Mouse (Mus musculus) large intestine, adult 2 months (tissue): Measurements from ENCODE around the gene Abcf3. TPM values are rescaled to one million over a fixed set of nuclear protein-coding genes. Genes with fewer than 3 reads are reported as not detected.

Experiments used
- DNase-seq: peaks from one replicate; pipeline ENCODE4 v3.0.0-alpha.2; 2012; ENCODE audit warnings: low read depth, low spot score
- WGBS: fragments of 180-500 bp; shearing (Covaris S2); methylation state at CpG from one replicate; pipeline ENCODE4 v1.1.7; 2018; 5-methylcytosine and 5-hydroxymethylcytosine counted together
- polyA plus RNA-seq: library from polyadenylated mRNA; depleted of rRNA; stranded (reverse); fragments of >200 nt; gene quantifications from 2 replicates; pipeline ENCODE4 v1.2.3, GENCODE M21; 2012; rRNA removed

The Abcf3 gene
- polyA plus RNA-seq = 35.9 and 46.4 TPM in 2 replicates

DNA sequence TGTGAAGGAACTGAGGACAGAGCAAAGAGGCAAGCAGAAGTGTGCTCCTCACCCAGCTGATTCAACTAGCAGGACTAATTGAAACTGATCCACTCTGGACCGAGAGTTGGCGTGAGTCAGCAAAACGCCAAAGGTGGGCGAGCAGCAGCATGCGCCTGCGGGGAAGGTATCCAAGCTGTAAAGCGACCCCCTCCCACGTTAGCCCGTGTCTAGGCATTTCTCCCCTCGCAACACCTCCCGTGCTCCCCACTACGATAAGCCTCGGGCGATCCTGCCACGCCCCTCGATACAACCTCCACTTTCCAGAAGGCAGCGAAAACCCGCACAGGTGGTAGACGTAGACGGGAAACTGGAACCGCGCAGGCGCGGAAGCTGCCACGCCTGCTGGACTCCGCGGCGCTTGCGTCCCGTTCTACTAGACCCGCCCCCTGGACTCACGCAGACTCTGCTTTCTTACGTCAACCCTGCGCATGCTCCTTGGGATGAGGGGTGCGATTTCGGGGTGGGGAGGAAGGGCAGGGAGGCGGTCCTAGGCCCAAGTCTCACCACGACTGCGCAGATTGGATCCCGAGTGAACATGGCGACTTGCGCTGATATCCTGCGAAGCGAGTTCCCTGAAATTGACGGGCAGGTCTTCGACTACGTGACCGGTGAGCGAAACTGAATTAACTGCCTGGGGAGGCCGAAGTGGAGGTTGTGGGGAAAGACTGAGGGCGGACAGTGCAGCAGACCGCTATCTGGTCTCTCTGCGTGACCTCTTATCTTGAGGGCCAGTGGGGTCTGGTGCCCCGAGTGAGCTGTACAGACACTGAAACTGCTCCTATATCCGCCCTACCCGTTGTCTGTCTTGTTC is at the start of gene Abcf3:
Gene Abcf3, plus strand, starts transcription at position 482 of the 853 bp plus-strand sequence.
- under 1% methylated on average over 56 of the region's 56 CpGs for WGBS
- peak; percentile 99 for DNase-seq

DNA sequence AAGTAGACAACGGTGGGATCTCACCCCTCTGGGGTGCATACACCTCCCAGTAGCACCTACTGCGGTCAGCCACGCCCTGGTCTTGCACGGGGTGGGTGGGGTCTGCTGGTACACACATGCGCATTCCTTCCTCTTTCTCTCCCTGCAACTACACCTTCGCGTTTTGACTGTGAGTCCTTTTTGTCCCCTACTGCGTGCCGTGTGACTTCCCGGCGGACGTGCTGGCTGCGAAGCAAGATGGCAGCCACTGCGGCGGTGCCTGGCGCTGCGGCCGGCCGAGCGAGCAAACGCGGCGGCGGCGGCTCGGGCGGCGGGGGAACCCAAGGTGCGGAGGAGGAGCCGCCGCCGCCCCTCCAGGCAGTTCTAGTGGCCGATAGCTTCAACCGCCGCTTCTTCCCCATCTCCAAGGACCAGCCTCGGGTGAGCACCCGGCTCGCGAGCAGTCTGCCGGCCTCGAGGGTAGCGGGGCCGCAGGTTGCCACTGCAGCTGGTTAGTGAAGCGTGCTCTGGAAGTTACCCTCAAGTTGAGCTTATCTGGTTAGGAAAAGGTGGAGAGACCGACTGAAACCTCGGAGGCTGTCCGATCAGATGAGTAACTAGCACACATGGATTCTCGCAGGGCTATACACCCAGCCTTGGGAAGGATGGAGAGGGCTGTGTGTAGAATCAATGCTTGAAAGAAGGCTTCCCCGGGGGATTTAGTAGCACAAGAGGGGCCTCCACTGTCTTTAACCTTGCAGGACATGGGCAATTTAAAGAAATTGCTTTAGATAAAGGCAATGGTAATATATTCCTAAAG is 49.5 kb upstream of the Abcf3 start, which contains the start of gene Eif2b5:
Gene Eif2b5, plus strand, starts transcription at position 141 of the 799 bp plus-strand sequence.
- DNase-seq = peak; percentile 87
- under 1% methylated on average over 49 of the region's 49 CpGs for WGBS

DNA sequence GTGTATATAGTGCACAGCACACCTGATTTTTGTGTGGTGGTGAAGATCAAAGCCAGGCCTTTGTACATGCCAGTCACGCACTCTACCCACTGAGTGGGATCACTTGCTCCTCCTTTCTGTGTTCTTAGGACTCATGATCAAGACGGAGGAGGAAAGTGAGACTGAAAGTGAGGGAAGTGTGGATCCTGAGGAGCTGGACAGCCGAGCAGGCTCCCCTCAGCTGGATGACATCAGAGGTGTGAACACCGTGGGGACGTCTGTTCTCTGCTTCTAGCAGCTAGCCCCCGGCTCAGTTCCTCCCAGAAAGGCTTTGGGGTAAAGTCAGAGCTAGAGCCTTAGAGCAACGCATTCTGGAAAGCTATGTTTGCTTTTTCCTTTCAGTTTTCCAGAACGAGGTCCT is 42.4 kb upstream of the Abcf3 start:
- WGBS = 79% methylated on average over 8 of the region's 8 CpGs

DNA sequence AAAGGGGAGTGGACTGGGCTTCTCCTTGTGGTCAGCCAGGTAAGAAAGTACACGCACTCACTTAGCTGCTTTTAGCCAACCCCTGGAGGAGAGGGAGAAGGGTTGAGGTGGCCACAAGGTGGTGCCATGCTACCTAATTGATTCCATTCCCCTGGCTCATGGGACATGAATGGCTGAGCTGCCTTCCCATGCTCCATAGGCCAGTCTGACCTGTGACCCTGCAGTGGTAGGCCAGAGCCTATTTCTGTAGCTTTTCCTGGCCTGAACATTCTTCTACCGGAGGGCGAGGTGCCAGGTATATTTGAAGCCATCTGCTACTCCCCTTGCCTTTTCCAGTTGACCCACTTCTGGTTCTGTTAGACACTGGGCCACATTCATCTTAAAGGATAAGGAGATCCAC is 39.0 kb upstream of the Abcf3 start:
- WGBS = 72% methylated on average over 3 of the region's 3 CpGs
- DNase-seq = no peak

More for the DNA sequence above, 42.4 kb upstream of the Abcf3 start:
- no peak for DNase-seq

DNA sequence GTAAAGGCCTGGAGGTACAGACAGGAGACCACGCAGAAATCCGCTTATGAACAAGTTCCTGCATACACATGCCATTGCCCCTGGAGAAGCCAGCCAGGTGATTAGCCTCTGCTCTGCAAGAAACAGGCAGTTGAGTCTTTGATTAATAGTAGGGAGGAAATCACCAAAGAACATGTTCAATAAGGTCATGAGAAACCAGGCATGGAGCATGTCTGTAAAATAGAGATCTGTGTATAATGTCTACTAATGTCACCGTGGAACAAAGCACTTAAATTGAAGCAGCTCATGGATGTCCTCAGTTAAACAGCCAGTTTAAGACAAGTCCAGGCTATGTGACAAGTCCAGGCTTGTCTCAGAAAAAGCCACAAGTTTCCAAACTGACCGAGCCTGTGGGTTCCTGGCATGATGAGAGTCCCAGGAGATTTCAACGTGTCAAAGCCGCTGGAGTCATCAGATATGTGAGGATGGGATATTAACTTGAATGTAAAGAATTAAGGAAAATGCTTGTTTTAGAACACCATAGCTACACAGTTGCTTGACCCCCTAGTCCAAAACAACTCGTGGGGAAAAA is 37.0 kb upstream of the Abcf3 start:
- DNase-seq = no peak
- WGBS = 87% methylated on average over 7 of the region's 7 CpGs

DNA sequence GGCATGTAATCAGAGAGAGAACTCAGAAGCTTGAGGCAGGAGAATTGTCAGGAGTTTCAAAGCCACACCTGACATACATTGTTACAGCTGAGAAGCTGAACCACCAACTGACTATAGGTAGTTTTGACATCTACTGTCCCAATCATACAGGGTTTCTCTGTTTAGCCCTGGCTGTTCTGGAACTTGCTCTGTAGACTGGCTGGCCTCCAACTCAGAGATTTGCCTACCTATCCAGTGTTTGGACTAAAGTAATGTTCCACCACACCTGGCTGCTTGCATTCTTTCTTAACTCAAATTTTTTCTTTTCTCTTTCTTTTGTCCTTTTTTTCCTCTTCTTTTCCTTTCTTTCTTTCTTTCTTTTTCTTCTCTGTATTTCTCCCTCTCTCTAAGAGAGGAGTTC is 32.3 kb upstream of the Abcf3 start:
- no peak for DNase-seq

DNA sequence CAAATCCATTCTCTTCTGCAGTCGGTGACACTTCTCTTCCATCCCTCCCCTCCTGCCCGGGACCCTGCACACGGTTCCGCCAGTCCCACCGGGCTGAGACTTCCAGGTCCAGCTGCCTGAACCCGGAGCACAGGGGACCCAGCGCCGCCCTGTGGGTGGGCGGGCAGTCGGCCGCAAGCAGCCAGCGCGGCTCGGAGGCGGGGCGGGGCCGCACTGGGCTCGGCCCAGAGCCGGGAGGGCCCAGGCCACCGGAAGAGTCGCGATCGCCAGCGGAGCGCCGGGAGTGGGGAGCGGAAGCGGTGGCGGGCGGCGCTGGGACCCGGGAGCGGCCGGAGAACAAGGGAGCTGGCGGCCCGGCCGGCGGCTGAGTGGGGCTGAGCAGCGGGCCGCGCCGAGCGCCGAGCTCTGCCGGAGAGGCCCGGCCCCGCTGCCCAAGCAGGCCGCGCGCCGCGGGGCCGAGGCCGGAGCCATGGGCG is 31.6 kb upstream of the Abcf3 start, which contains the start of gene Dvl3:
Gene Dvl3, plus strand, starts transcription at position 257 of the 476 bp plus-strand sequence.
- WGBS = under 1% methylated on average over 53 of the region's 55 CpGs
- no peak for DNase-seq

DNA sequence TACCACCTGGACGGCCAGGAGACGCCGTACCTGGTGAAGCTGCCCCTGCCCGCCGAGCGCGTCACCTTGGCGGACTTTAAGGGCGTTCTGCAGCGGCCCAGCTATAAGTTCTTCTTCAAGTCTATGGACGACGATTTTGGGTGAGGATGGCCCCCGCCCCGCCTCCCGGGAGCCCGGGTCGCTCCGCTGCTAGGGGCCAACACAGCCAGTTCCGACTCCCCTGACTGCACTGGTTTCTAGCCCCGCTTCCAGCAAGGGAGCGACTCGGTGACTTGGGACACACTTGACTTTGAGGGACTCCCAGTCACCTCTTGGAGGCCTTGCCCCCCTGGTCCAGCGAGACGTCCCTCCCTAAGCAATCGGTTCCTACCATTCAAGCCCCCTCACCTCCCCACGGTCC is 31.2 kb upstream of the Abcf3 start:
- WGBS = under 1% methylated on average over 26 of the region's 26 CpGs

DNA sequence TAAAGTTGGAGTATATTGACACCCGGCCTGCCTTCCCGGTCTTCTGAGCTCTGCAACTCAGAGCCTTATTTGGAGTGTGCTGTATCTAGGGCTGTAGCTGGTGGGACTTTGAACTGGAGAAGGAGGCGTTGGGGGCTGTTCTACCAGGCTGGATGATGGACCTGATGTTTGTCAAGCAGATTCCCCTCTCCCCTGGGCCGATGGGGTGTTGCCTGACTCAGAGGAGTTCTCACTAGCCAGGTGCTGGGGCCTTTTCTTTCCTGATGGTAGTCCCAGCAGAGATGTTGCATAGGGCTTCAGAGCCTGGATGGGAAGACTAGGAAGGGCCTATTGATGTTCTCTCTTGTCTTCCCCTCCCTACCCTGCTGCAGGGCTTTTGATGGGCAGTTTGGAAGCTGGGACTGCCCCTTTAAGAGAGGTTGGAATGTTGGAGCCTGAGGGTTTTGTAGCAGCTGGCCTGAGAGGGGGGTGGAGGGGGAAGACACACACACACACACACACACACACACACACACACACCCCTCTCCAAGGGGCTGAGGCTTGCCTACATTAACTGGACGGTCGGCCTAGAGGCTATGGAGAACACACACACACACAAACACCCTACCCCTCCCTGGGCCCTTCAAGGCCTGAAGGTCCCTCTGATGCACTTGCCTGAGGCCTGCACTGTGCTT is 30.5 kb upstream of the Abcf3 start:
- DNase-seq = no peak
- 1% methylated on average over 6 of the region's 6 CpGs for WGBS

More for the DNA sequence above, 31.2 kb upstream of the Abcf3 start:
- no peak for DNase-seq

DNA sequence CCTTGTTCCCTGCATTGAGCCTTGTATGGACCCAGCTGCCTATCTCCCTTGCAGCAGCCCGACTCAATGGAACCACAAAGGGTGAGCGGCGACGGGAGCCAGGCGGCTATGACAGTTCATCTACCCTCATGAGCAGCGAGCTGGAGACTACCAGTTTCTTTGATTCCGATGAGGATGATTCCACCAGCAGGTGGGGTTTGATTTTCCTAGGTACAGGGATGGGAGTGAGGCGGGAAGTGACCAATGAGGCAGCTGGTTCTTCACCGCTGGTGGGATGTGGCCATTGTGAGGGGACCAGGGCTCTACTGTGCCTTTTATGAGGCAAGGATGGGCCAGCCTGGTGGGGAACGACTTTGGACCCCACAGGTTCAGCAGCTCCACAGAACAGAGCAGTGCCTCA is 24.5 kb upstream of the Abcf3 start:
- WGBS = 85% methylated on average over 10 of the region's 10 CpGs
- DNase-seq = no peak

DNA sequence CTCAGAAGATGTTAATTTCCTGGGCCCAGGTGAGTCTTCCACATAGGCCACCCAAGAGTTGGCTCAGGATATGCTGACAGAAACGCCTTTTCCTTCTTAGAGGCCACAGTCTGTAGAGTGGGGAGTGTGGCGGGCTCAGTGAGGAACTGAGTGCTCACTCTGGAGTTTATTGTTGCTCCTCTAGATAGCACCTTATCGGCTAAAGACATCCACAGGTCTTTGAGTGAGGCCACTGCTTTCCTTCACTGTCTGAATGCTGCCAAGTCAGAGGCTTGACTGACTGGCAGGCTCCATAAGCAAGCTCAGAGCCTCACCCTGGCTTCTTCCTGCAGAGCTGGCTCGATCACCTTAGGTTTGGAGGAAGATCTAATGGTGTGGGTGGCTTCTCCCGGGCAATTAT is 19.6 kb upstream of the Abcf3 start:
- 82% methylated on average over 5 of the region's 5 CpGs for WGBS
- no peak for DNase-seq

DNA sequence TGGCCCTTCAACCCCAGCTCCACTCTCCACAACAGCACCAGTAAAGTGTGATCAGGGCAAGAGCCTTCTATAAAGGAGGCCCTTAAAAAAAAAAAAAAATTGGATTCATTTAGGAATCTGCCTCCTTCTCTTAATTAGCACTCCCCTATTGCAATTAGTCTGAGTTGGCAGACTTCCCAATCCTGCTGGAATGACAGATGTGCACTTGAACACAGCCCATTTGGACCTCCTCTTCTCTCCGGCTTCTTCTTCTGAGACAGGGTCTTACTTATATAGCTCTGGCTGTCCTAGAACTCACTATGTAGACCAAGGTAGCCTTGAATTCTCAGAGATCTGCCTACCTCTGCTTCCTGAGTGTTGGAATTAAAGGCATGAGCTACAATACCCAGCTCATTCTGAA is 19.0 kb upstream of the Abcf3 start:
- no peak for DNase-seq
- 67% methylated on average over 1 of the region's 1 CpGs for WGBS

DNA sequence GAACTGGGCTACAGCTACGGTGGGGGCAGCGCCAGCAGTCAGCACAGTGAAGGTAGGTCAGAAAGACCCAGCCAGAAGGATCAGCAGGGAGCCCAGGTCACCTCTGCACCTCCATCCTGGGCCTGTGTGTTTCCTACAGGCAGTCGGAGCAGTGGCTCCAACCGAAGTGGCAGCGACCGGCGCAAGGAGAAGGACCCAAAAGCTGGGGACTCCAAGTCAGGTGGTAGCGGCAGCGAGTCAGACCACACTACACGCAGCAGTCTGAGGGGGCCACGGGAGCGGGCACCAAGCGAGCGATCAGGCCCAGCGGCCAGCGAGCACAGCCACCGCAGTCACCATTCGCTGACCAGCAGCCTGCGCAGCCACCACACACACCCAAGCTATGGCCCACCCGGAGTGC is 17.4 kb upstream of the Abcf3 start:
- no peak for DNase-seq
- WGBS = 96% methylated on average over 20 of the region's 20 CpGs

DNA sequence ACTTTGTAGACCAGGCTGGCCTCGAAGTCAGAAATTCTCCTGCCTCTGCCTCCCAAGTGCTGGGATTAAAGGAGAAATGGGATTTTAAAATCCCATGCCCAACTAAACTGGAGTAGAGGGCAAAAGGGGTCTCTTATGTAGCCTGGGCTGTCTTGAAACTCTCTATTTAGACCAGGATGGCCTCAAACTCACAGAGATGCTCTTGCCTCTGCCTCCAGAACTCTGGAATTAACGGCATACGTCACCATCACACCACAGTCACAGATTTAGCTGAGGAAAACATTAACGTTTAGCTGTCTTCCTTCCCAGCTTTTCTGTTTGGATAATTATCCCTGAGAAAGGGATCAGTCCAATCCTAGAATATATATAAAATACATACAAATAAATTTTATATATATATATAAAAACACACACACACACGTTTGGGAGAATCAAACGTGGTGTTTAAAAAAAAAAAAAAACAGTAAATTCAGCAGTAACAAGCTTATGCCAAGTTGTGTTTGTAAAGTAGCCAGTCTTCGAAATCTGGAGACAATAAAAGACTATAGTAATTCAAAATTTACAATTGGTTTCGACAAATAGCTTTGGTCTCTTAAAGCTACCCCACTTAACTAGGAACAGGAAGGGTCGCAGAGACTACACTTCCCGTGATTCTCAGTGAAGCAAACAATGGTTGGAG is 13.6 kb upstream of the Abcf3 start:
- 28% methylated on average over 10 of the region's 10 CpGs for WGBS
- DNase-seq = no peak

DNA sequence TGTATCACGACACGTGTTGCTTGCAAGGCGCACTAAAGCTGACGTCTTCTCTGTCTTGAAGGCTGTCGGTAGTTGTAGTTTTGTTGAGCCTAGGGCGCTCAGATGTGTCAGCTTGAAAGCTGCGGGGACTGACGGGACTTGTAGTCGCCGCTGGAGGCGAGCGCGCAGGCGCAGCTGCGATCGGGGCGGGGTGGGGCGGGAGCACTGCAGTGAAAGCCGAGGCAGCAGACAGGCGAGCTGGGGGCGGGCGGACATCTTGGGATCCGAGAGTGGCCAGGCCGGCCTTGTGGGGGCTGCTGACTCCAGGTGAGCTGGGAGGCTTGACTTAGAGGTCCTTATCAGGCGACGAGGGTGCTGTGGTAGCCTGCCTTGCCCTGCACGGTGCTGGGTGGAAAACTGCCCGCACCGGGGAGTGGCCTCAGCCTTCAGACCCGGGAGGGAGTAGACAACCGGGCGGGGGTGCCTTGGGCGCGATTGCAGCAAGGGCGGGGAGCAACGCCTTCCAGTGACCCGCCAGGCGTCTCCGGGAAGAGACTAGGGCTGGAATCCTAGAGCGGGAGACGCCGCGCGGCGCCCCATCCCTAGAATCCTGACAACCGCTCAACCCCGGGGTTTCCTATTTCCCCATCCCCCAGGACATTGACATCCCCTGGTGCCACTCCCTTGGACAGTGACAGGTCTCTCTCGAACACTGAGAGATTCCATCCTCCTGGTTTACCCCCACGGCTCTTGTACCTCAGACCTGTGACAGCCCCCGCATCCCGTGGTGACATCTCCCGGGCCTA is 12.9 kb upstream of the Abcf3 start, which contains the start of gene Ap2m1:
Gene Ap2m1, plus strand, starts transcription at position 183 of the 785 bp plus-strand sequence.
- DNase-seq = peak; percentile 97
- under 1% methylated on average over 52 of the region's 52 CpGs for WGBS

DNA sequence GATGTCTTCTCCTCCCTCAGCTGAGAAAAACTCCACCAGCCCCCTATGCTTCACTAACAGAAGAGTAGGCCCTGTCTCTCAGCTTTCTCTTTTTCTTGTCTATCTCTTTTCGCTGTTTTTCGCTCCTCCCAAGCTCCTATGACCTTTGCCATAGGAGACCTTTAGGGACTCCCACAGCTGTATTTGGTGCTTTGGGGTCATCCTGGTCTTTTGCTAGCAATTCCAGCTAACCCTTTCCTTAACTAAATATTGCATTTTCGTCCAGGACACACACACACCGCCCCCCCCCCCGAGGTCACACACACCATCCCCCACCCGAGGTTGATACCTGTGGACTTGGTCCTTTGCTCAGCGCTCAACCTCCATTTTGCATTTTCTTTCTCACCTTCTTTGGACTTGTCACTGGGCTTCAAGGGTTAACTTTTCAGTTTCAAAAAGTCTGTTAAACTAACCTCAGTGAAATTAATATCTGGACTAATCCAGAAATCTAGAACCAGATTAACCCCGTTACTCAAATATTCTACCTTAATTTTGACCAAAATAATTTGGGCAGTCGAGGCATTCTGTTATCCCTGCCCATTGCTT is 12.2 kb upstream of the Abcf3 start:
- no peak for DNase-seq
- 22% methylated on average over 9 of the region's 9 CpGs for WGBS

DNA sequence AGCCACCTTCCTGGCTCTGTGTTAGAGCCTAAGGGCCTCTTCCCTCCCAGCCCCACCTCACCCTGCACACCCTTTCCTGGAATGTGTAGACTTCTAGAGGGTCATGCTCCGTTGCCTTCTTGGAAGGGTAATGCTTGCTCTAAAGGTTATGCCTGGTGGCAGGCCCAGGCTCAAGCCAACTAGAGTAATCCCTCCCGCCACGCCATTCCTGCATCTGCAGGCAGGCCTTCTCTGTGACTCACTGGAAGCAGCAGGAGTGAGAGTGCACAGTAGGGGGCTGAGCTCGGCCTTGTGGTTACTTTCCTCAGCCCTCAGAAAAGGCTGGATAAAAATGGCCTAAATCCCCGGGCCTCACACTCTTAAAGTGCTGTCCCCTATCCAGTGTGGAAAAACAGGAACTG is 11.3 kb upstream of the Abcf3 start:
- WGBS = 27% methylated on average over 5 of the region's 5 CpGs
- no peak for DNase-seq
